Mouse (Mus musculus): Measurements from ENCODE around the gene Mkrn2os. TPM values are rescaled to one million over a fixed set of nuclear protein-coding genes. Genes with fewer than 3 reads are reported as not detected.
A peak's percentile ranks its signal among the peaks of the same experiment; 100 is the strongest.
"Not testable (repeated sequence)": the region's sequence is repeated elsewhere in the genome, so short reads cannot be mapped to it uniquely, and the experiment has no call there.

Mkrn2os gene
- polyA plus RNA-seq (2015; fragmentation: Nextera tagmentation; extraction: Ambion mirVana) = 13.3 and 15.4 TPM in 2 replicates

DNA sequence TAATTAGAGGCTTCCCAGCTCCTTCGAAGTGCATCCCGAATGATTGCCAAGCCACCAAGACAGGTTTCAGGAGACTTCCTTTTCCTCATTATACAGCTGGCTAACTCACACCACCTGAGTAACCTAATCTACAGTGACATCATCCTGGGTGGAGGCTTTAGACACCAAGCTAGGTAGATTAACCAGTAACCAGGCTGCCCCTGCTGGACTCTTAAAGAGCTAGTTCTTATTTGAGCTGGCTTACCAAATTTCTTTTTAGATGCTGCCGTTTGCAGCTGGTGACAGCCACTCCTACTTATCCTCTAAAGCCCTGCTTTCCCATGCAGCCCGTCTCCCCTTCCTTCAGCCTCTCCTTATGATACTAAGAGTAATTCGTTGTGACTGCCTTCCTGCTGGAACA, at the start of gene Mkrn2os:
Mkrn2os (minus strand) TSS at position 119 of the 400 bp plus-strand sequence.
- Histone ChIP-seq H3K9ac (ENCODE audit: low read length) (peak within 1 kb of the TSS; percentile 23), H3K4me1 (ENCODE audit: control insufficient read depth, insufficient read depth, low read length) (peaks cover 3% of the 10 kb centered on the region; the same call in 1 of the 2 replicates)
- 37% methylated on average over 5 of the region's 5 CpGs for WGBS

DNA sequence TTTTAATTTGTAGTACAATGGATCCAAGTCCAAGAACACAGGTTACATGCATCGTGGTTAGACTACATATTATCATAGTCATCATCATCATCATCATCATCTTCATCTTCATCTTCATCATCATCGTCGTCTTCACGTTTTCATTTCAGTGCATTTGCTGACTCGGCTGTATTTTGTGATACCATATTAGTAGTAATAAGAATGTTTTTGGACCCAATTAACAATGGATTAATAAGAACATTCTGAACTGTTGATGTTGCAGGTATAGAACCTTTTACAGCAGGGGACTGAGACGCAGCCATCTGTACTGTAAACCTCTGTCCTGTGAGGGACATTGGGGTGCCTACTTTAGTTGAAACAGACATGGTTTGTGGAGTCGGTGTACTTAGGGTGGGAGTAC, 45.8 kb upstream of the Mkrn2os start:
- H3K36me3 ChIP-seq (ENCODE audit: control insufficient read depth, insufficient read depth, low read length) = peaks cover 16% of the 10 kb centered on the region; the same call in 1 of the 2 replicates
- 90% methylated on average over 7 of the region's 7 CpGs for WGBS
- H3K9ac ChIP-seq (ENCODE audit: low read length); H3K27ac ChIP-seq (ENCODE audit: low read length); H3K4me3 ChIP-seq (replicated peaks; ENCODE audit: low read length); H3K4me1 ChIP-seq (ENCODE audit: control insufficient read depth, insufficient read depth, low read length); ATAC-seq (ENCODE audit: insufficient read depth, low FRiP score); H3K4me2 ChIP-seq (ENCODE audit: low read depth, low read length); H3K9me3 ChIP-seq (replicated peaks; ENCODE audit: control insufficient read depth, low read length); H3K27me3 ChIP-seq (ENCODE audit: control insufficient read depth, insufficient read depth, low read length): not testable (repeated sequence)

More for the DNA sequence above, at the start of gene Mkrn2os:
- Histone ChIP-seq H3K4me3 (replicated peaks; ENCODE audit: low read length) (peak within 1 kb of the TSS; percentile 23), H3K4me2 (ENCODE audit: low read depth, low read length) (peak within 1 kb of the TSS; percentile 45), H3K9me3 (replicated peaks; ENCODE audit: control insufficient read depth, low read length) (no peaks in the 10 kb centered on the region), H3K27me3 (ENCODE audit: control insufficient read depth, insufficient read depth, low read length) (no peaks in the 10 kb centered on the region), H3K27ac (ENCODE audit: low read length) (0 out of 2 replicates have a peak within 1 kb of the TSS, but pooled peaks have one; percentile 6), H3K36me3 (ENCODE audit: control insufficient read depth, insufficient read depth, low read length) (no peaks in the 10 kb centered on the region)
- ATAC-seq (ENCODE audit: insufficient read depth, low FRiP score) = peak; percentile 86; the same call in 1 of the 2 replicates

GRCm38 (mm10) chr6:115634015-115634414, 41.6 kb upstream of the Mkrn2os start:
- no peaks in the 10 kb centered on the region for H3K9me3 ChIP-seq (replicated peaks; ENCODE audit: control insufficient read depth, low read length)
- no peak overlapping the region for H3K9ac ChIP-seq (ENCODE audit: low read length)
- no peak for ATAC-seq (ENCODE audit: insufficient read depth, low FRiP score)
- H3K27ac ChIP-seq (ENCODE audit: low read length) = no peak overlapping the region
- WGBS = 67% methylated on average over 2 of the region's 2 CpGs
- no peak overlapping the region for H3K4me3 ChIP-seq (replicated peaks; ENCODE audit: low read length)
- H3K4me2 ChIP-seq (ENCODE audit: low read depth, low read length) = no peak overlapping the region
- H3K27me3 ChIP-seq (ENCODE audit: control insufficient read depth, insufficient read depth, low read length) = no peaks in the 10 kb centered on the region
- no peaks in the 10 kb centered on the region for H3K4me1 ChIP-seq (ENCODE audit: control insufficient read depth, insufficient read depth, low read length)
- peaks cover 23% of the 10 kb centered on the region; the same call in 1 of the 2 replicates for H3K36me3 ChIP-seq (ENCODE audit: control insufficient read depth, insufficient read depth, low read length)

GRCm38 (mm10) chr6:115631056-115631795, 38.9 kb upstream of the Mkrn2os start:
- Histone ChIP-seq H3K4me1 (ENCODE audit: control insufficient read depth, insufficient read depth, low read length) (no peaks in the 10 kb centered on the region), H3K4me3 (replicated peaks; ENCODE audit: low read length) (no peak overlapping the region), H3K27me3 (ENCODE audit: control insufficient read depth, insufficient read depth, low read length) (no peaks in the 10 kb centered on the region), H3K9me3 (replicated peaks; ENCODE audit: control insufficient read depth, low read length) (no peaks in the 10 kb centered on the region), H3K27ac (ENCODE audit: low read length) (no peak overlapping the region), H3K9ac (ENCODE audit: low read length) (no peak overlapping the region), H3K36me3 (ENCODE audit: control insufficient read depth, insufficient read depth, low read length) (peaks cover 12% of the 10 kb centered on the region; the same call in 1 of the 2 replicates), H3K4me2 (ENCODE audit: low read depth, low read length) (no peak overlapping the region)
- ATAC-seq (ENCODE audit: insufficient read depth, low FRiP score) = no peak
- WGBS = 85% methylated on average over 3 of the region's 3 CpGs

DNA sequence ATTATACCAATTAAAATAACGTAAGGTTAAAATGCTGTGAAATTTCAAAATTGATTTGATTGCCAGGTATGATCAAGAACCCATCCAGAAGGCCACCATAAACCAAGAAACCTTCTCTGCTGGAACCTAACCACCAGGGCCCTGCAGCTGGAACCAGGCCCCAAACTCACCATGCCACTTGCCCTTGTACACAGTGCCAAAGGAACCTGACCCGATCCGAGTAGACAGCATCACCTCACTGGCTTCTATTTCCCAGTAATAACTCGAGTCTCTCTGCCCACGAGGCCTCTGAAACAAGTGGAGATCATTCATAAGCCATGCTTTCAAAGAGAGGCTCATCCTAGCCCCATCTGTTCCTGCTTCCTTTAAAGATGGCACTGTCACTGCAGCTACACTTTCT, 33.7 kb upstream of the Mkrn2os start:
- peaks cover 7% of the 10 kb centered on the region; the same call in 1 of the 2 replicates for H3K36me3 ChIP-seq (ENCODE audit: control insufficient read depth, insufficient read depth, low read length)
- no peaks in the 10 kb centered on the region for H3K9me3 ChIP-seq (replicated peaks; ENCODE audit: control insufficient read depth, low read length)
- no peak overlapping the region for H3K9ac ChIP-seq (ENCODE audit: low read length)
- no peak overlapping the region for H3K27ac ChIP-seq (ENCODE audit: low read length)
- no peaks in the 10 kb centered on the region for H3K27me3 ChIP-seq (ENCODE audit: control insufficient read depth, insufficient read depth, low read length)
- ATAC-seq (ENCODE audit: insufficient read depth, low FRiP score) = no peak
- WGBS = 93% methylated on average over 5 of the region's 5 CpGs
- no peak overlapping the region for H3K4me2 ChIP-seq (ENCODE audit: low read depth, low read length)
- no peak overlapping the region for H3K4me3 ChIP-seq (replicated peaks; ENCODE audit: low read length)
- no peaks in the 10 kb centered on the region for H3K4me1 ChIP-seq (ENCODE audit: control insufficient read depth, insufficient read depth, low read length)

DNA sequence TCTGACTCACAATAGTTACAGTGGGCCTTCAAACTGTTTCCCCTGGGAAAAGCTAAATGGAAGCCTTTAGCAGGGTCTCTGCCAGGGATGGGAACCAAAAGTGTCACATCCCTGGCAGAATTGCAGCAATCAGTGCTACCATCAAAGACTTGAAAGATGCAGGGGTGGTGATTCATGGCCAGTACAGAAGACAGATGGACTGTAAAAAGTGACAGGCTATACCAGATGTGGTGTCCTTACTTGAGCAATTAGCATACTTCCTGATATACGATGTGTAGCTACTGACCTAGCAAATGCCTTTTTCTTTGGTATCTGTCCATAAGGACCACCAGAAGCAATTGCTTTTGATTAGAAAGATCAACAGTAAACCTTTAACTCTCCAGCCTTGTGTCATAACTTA, 28.6 kb upstream of the Mkrn2os start:
- 48% methylated on average over 1 of the region's 1 CpGs for WGBS
- Histone ChIP-seq H3K4me1 (ENCODE audit: control insufficient read depth, insufficient read depth, low read length) (no peaks in the 10 kb centered on the region), H3K4me2 (ENCODE audit: low read depth, low read length) (no peak overlapping the region), H3K9ac (ENCODE audit: low read length) (no peak overlapping the region), H3K4me3 (replicated peaks; ENCODE audit: low read length) (no peak overlapping the region), H3K36me3 (ENCODE audit: control insufficient read depth, insufficient read depth, low read length) (peaks cover 28% of the 10 kb centered on the region), H3K9me3 (replicated peaks; ENCODE audit: control insufficient read depth, low read length) (no peaks in the 10 kb centered on the region), H3K27me3 (ENCODE audit: control insufficient read depth, insufficient read depth, low read length) (no peaks in the 10 kb centered on the region), H3K27ac (ENCODE audit: low read length) (no peak overlapping the region)
- ATAC-seq (ENCODE audit: insufficient read depth, low FRiP score) = no peak

GRCm38 (mm10) chr6:115619818-115620217, 27.4 kb upstream of the Mkrn2os start:
- 78% methylated on average over 10 of the region's 10 CpGs for WGBS

DNA sequence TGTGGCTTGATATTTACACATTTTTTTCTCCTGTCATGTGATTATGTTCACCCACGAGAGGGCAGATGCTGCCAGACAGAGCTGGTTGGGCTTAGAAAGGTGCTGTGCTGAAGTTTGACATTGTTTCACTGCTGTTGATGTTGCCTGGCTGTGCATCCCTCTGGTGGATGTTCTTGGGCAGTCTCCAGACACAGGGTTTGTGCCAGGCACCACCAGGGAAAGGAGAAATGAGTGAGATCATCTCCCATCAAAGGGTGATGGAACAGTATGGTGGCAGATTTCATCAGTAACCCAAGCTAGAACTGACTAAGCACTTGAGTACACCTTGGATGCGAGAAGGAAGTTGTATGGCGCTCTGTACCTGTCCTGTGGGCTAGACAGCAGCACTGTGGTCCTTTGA, 23.6 kb upstream of the Mkrn2os start:
- Histone ChIP-seq H3K27me3 (ENCODE audit: control insufficient read depth, insufficient read depth, low read length) (no peaks in the 10 kb centered on the region), H3K4me3 (replicated peaks; ENCODE audit: low read length) (no peak overlapping the region), H3K4me1 (ENCODE audit: control insufficient read depth, insufficient read depth, low read length) (no peaks in the 10 kb centered on the region), H3K4me2 (ENCODE audit: low read depth, low read length) (no peak overlapping the region), H3K27ac (ENCODE audit: low read length) (no peak overlapping the region), H3K9me3 (replicated peaks; ENCODE audit: control insufficient read depth, low read length) (no peaks in the 10 kb centered on the region), H3K9ac (ENCODE audit: low read length) (no peak overlapping the region), H3K36me3 (ENCODE audit: control insufficient read depth, insufficient read depth, low read length) (peaks cover 28% of the 10 kb centered on the region)
- no peak for ATAC-seq (ENCODE audit: insufficient read depth, low FRiP score)
- 83% methylated on average over 3 of the region's 3 CpGs for WGBS

More at GRCm38 (mm10) chr6:115619818-115620217, 27.4 kb upstream of the Mkrn2os start:
- Histone ChIP-seq H3K9me3 (replicated peaks; ENCODE audit: control insufficient read depth, low read length) (no peaks in the 10 kb centered on the region), H3K4me3 (replicated peaks; ENCODE audit: low read length) (no peak overlapping the region), H3K4me1 (ENCODE audit: control insufficient read depth, insufficient read depth, low read length) (no peaks in the 10 kb centered on the region), H3K36me3 (ENCODE audit: control insufficient read depth, insufficient read depth, low read length) (peaks cover 28% of the 10 kb centered on the region), H3K27ac (ENCODE audit: low read length) (no peak overlapping the region), H3K9ac (ENCODE audit: low read length) (no peak overlapping the region), H3K27me3 (ENCODE audit: control insufficient read depth, insufficient read depth, low read length) (no peaks in the 10 kb centered on the region), H3K4me2 (ENCODE audit: low read depth, low read length) (no peak overlapping the region)
- no peak for ATAC-seq (ENCODE audit: insufficient read depth, low FRiP score)

DNA sequence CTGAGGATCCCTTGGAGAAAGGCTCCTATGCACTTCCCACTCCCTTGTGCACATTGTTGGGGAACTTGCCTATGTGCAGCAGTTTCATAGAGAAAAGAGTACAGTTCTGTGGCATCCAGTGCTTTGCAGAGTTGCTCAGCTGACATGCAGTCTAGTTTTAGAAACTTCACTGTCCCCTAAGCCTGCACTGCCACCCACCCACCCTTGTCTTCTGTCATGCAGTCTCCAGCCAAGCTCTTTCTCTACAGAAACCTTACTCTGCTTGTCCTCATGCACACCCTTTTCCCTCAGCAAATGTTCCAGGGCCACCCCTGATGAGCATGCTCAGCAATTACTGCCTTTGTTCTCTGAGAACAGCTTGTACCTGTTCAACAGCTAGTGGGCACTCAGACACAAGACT, 21.4 kb upstream of the Mkrn2os start:
- H3K9me3 ChIP-seq (replicated peaks; ENCODE audit: control insufficient read depth, low read length) = no peaks in the 10 kb centered on the region
- H3K36me3 ChIP-seq (ENCODE audit: control insufficient read depth, insufficient read depth, low read length) = peaks cover 12% of the 10 kb centered on the region
- no peak overlapping the region for H3K9ac ChIP-seq (ENCODE audit: low read length)
- H3K27me3 ChIP-seq (ENCODE audit: control insufficient read depth, insufficient read depth, low read length) = no peaks in the 10 kb centered on the region
- no peaks in the 10 kb centered on the region for H3K4me1 ChIP-seq (ENCODE audit: control insufficient read depth, insufficient read depth, low read length)
- no peak for ATAC-seq (ENCODE audit: insufficient read depth, low FRiP score)
- H3K4me3 ChIP-seq (replicated peaks; ENCODE audit: low read length) = no peak overlapping the region
- no peak overlapping the region for H3K4me2 ChIP-seq (ENCODE audit: low read depth, low read length)
- no peak overlapping the region for H3K27ac ChIP-seq (ENCODE audit: low read length)
